In the genomic region with DNA sequence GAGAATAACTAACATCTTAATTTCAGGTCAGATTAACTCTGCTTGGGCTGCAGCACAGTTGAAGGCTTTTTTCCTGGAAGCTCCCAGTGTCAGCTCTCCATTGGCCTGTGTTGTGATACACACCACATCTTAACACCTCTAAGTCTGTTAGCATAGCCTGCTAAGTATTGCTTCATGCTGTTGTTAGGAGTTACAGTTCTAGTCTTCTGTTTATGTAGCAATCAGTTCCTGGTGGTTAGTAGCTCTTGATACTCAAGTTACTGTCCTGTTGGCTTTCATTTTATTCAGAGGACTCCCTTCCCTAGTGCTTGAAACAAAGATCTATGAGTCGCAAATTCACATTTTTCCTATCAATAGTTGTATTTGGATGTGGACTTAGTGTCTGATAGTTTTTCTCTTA, we compare ENCODE assay signal across 20 mouse cellular contexts.
"Had no signal": no experiment of that assay in that cellular context is flagged by ENCODE, and none has a peak within 500 bp of the region (broad histone marks: within the 10 kb centered on the region; RNA-seq: fewer than 3 reads in every experiment).

No protein-coding gene starts in this region.

- H3K36me3 ChIP-seq: liver, embryonic 15.5 days; lung, embryonic 15.5 days; midbrain, embryonic 10.5 days; midbrain, embryonic 12.5 days; neural tube, embryonic 13.5 days; neural tube, embryonic 15.5 days had no signal

- H3K4me1 ChIP-seq: liver, embryonic 15.5 days; midbrain, embryonic 10.5 days; neural tube, embryonic 15.5 days had no signal

- H3K27me3 ChIP-seq: liver, embryonic 15.5 days; lung, embryonic 15.5 days; midbrain, embryonic 12.5 days; neural tube, embryonic 13.5 days; neural tube, embryonic 15.5 days had no signal

- H3K4me3 ChIP-seq: liver, embryonic 15.5 days; lung, embryonic 15.5 days; midbrain, embryonic 10.5 days; midbrain, embryonic 12.5 days; myocyte; neural tube, embryonic 13.5 days; neural tube, embryonic 15.5 days had no signal

- H3K4me2 ChIP-seq: liver, embryonic 15.5 days; lung, embryonic 15.5 days; midbrain, embryonic 12.5 days; neural tube, embryonic 13.5 days; neural tube, embryonic 15.5 days had no signal

- H3K27ac ChIP-seq: liver, embryonic 15.5 days; lung, embryonic 15.5 days; midbrain, embryonic 10.5 days; midbrain, embryonic 12.5 days; neural tube, embryonic 13.5 days; neural tube, embryonic 15.5 days had no signal

- ATAC-seq: midbrain, embryonic 16.5 days had no signal

- H3K9ac ChIP-seq: liver, embryonic 15.5 days; lung, embryonic 15.5 days; midbrain, embryonic 12.5 days; neural tube, embryonic 13.5 days; neural tube, embryonic 15.5 days had no signal

- H3K9me3 ChIP-seq: liver, embryonic 15.5 days; lung, embryonic 15.5 days; midbrain, embryonic 10.5 days; midbrain, embryonic 12.5 days; neural tube, embryonic 13.5 days; neural tube, embryonic 15.5 days had no signal

- DNase-seq: lung, adult 18-20 months; lung, postnatal 10 days; lung, postnatal 4 days; midbrain, embryonic 14.5 days; retina, postnatal 1 day; right cerebral cortex, adult 18-20 months; right cerebral cortex, postnatal 25 days; right cerebral cortex, postnatal 4 days; spleen, adult 18-20 months; thymus, adult 18-20 months; thymus, postnatal 14 days; thymus, postnatal 36 days had no signal
